Comparison of ENCODE assay signal across 11 mouse cellular contexts in the genomic region with DNA sequence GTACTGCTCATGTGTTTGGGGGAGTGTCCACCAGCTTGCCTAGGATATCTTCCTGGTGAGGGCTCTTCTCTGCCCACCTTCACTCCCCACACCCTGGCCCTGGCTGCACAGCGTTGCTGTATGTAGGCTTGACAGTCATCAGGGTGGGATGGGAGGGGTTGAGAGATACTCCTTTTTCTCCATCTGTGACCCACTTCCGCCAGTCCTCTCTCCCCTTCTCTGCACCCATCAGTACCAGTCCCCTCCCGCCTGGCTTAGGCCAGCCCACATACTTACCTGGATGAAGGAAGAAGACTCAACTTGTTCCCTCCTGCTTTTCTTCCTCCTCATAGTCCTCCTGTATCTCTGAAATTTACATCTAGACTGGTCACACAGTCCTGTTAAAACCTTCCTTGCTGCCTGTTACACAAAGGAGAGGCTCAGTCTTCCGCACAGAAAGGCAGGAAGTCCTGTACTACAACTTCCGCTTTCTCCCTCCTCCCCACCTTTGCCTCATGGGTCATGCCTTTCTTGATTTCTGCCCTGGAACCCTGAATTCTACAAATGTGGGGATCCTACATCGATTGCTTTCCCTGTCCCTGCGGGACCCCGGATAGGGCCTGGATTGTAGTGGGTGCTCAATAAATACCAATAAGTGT. TPM values are rescaled to one million over a fixed set of nuclear protein-coding genes. Genes with fewer than 3 reads are reported as not detected.
DNase-seq lines count a peak whose midpoint lies in the region; ATAC-seq and TF ChIP-seq lines count a peak whose summit lies in the region.
"Had no signal": no experiment of that assay in that cellular context is flagged by ENCODE, and none has a peak within 500 bp of the region (broad histone marks: within the 10 kb centered on the region; RNA-seq: fewer than 3 reads in every experiment).

No protein-coding gene starts in this region.

- in situ Hi-C loops in ES-E14 (cut with MboI; ENCODE audit: low sequenced_read_pairs in 2 of 2, unreplicated experiment in 2 of 2): no loop called here

- H3K4me3 ChIP-seq in liver, embryonic 15.5 days (replicated peaks): no peak overlapping the region
- H3K4me3 ChIP-seq in liver, embryonic 12.5 days: no peak overlapping the region
- H3K4me3 ChIP-seq in ES-E14 (ENCODE audit: insufficient read depth in 1 of 2, low read depth in 1 of 2, low read length in 2 of 2, poor library complexity in 1 of 2, severe bottlenecking in 1 of 2): no peak overlapping the region
- H3K4me3 ChIP-seq in hindbrain, postnatal 0 days (ENCODE audit: low read length): no peak overlapping the region
- H3K4me3 ChIP-seq in left cerebral cortex, adult 2 months: no peak overlapping the region
- H3K4me3 ChIP-seq: heart, embryonic 15.5 days; liver, embryonic 13.5 days had no signal

- 60% methylated on average over 8 of the region's 8 CpGs for WGBS in liver, embryonic 15.5 days (ENCODE audit: insufficient replicate concordance)
- WGBS in liver, embryonic 12.5 days (ENCODE audit: insufficient replicate concordance): 67% methylated on average over 8 of the region's 8 CpGs
- 85% methylated on average over 8 of the region's 8 CpGs for WGBS in hindbrain, postnatal 0 days

- no peak overlapping the region for H3K27ac ChIP-seq in liver, embryonic 15.5 days (replicated peaks)
- no peak overlapping the region for H3K27ac ChIP-seq in liver, embryonic 12.5 days
- H3K27ac ChIP-seq in ES-E14 (ENCODE audit: insufficient read depth, low read depth, low read length, poor library complexity, severe bottlenecking): no peak overlapping the region
- H3K27ac ChIP-seq in hindbrain, postnatal 0 days: 0 out of 2 replicates have a peak overlapping the region, but pooled peaks have one; percentile 7
- H3K27ac ChIP-seq in left cerebral cortex, adult 2 months: no peak overlapping the region
- H3K27ac ChIP-seq: heart, embryonic 15.5 days; liver, embryonic 13.5 days had no signal

- H3K27me3 ChIP-seq in liver, embryonic 15.5 days: no peaks in the 10 kb centered on the region
- no peaks in the 10 kb centered on the region for H3K27me3 ChIP-seq in liver, embryonic 12.5 days (replicated peaks)
- H3K27me3 ChIP-seq in hindbrain, postnatal 0 days (ENCODE audit: insufficient read depth, low read length): no peaks in the 10 kb centered on the region
- no peaks in the 10 kb centered on the region for H3K27me3 ChIP-seq in splenic B cell, adult 2 months (ENCODE audit: control insufficient read depth, insufficient read depth, low read length, poor library complexity, severe bottlenecking)
- H3K27me3 ChIP-seq: heart, embryonic 15.5 days; liver, embryonic 13.5 days had no signal

- no peak overlapping the region for H3K9ac ChIP-seq in liver, embryonic 15.5 days
- no peak overlapping the region for H3K9ac ChIP-seq in liver, embryonic 12.5 days
- H3K9ac ChIP-seq in ES-E14 (ENCODE audit: insufficient read depth, low read depth, low read length, poor library complexity, severe bottlenecking): peak overlapping the region; percentile 1; the same call in 1 of the 2 replicates
- H3K9ac ChIP-seq in hindbrain, postnatal 0 days (replicated peaks; ENCODE audit: low read length): no peak overlapping the region
- H3K9ac ChIP-seq: heart, embryonic 15.5 days; liver, embryonic 13.5 days had no signal

- H3K9me3 ChIP-seq in liver, embryonic 15.5 days (replicated peaks): no peaks in the 10 kb centered on the region
- no peaks in the 10 kb centered on the region for H3K9me3 ChIP-seq in liver, embryonic 12.5 days (replicated peaks)
- no peaks in the 10 kb centered on the region for H3K9me3 ChIP-seq in ES-E14 (ENCODE audit: control insufficient read depth, insufficient read depth, low read depth, low read length)
- H3K9me3 ChIP-seq in hindbrain, postnatal 0 days (ENCODE audit: low read length): no peaks in the 10 kb centered on the region
- H3K9me3 ChIP-seq: heart, embryonic 15.5 days; liver, embryonic 13.5 days had no signal

- no peak for TF ChIP-seq CTCF in hindbrain, postnatal 0 days (IDR thresholded peaks at IDR 0.05; ENCODE audit: low read depth)
- no peak for TF ChIP-seq CTCF in left cerebral cortex, adult 2 months (IDR thresholded peaks at IDR 0.05)

- ATAC-seq in liver, embryonic 15.5 days (ENCODE audit: insufficient read depth): no peak
- no peak for ATAC-seq in liver, embryonic 12.5 days
- ATAC-seq in hindbrain, postnatal 0 days: no peak
- ATAC-seq: forebrain, embryonic 16.5 days had no signal

- intact Hi-C loops in left cerebral cortex, adult 2 months (cut with DNase I): no loop called here

- H3K36me3 ChIP-seq in liver, embryonic 15.5 days (replicated peaks): no peaks in the 10 kb centered on the region
- no peaks in the 10 kb centered on the region for H3K36me3 ChIP-seq in liver, embryonic 12.5 days
- peaks cover 2% of the 10 kb centered on the region; the same call in 1 of the 2 replicates for H3K36me3 ChIP-seq in ES-E14 (ENCODE audit: control insufficient read depth, insufficient read depth, low read length, poor library complexity, severe bottlenecking)
- no peaks in the 10 kb centered on the region for H3K36me3 ChIP-seq in hindbrain, postnatal 0 days (ENCODE audit: insufficient read depth, low read length)
- H3K36me3 ChIP-seq in splenic B cell, adult 2 months (ENCODE audit: control insufficient read depth, insufficient read depth, low read length, poor library complexity, severe bottlenecking): no peaks in the 10 kb centered on the region; the same call in 1 of the 2 replicates
- H3K36me3 ChIP-seq: heart, embryonic 15.5 days had no signal

- peaks cover 33% of the 10 kb centered on the region for H3K4me1 ChIP-seq in liver, embryonic 15.5 days (replicated peaks)
- H3K4me1 ChIP-seq in liver, embryonic 12.5 days: peaks cover 43% of the 10 kb centered on the region
- H3K4me1 ChIP-seq in ES-E14 (ENCODE audit: control insufficient read depth in 2 of 2, insufficient read depth in 2 of 2, low read length in 2 of 2, poor library complexity in 1 of 2): peaks cover 2 to 9% of the 10 kb centered on the region in 2 experiments; a peak in 2 of 4 replicates
- peaks cover 9% of the 10 kb centered on the region for H3K4me1 ChIP-seq in hindbrain, postnatal 0 days (ENCODE audit: insufficient read depth, low read length)

- DNase-seq in ES-E14 (ENCODE audit: low read depth, low spot score): no peak
- DNase-seq in hindbrain, postnatal 0 days (ENCODE audit: low spot score): no peak
- DNase-seq in splenic B cell, adult 2 months (ENCODE audit: low read depth, low spot score): peak; percentile 67
- no peak for DNase-seq in left cerebral cortex, adult 2 months (ENCODE audit: extremely low spot score in 1 of 2, low spot score in 2 of 2)
- no peak for DNase-seq in right cerebral cortex, postnatal 4 days
- DNase-seq: kidney, postnatal 36 days; liver, embryonic 13.5 days had no signal

- peak overlapping the region; percentile 30; the same call in 1 of the 2 replicates for H3K4me2 ChIP-seq in liver, embryonic 15.5 days
- no peak overlapping the region for H3K4me2 ChIP-seq in liver, embryonic 12.5 days
- H3K4me2 ChIP-seq in hindbrain, postnatal 0 days (ENCODE audit: low read depth, low read length): no peak overlapping the region
- H3K4me2 ChIP-seq: heart, embryonic 15.5 days; liver, embryonic 13.5 days had no signal

TF ChIP-seq in ES-E14, 5 proteins besides CTCF, POLR2A, EP300 and RAD21:
- TF ChIP-seq HCFC1 (IDR thresholded peaks at IDR 0.05; ENCODE audit: borderline replicate concordance, insufficient read depth, low read length): no peak
- no peak for TF ChIP-seq ZC3H11A (IDR thresholded peaks at IDR 0.05; ENCODE audit: borderline replicate concordance, low read depth, low read length)
- no peak for TF ChIP-seq MAFK (IDR thresholded peaks at IDR 0.05; ENCODE audit: insufficient read depth, low read depth, low read length)
- TF ChIP-seq CHD2 (IDR thresholded peaks at IDR 0.05; ENCODE audit: low read depth, low read length): no peak

RNA-seq across cellular contexts. Expression of gene Ece1, which starts 21.6 kb away (rescaled TPM):
- polyA plus RNA-seq in liver, embryonic 15.5 days (2015; fragmentation: Nextera tagmentation; extraction: Ambion mirVana): 15.1 and 17.0 TPM in 2 replicates
- polyA plus RNA-seq in liver, embryonic 12.5 days (2016; fragmentation: Nextera tagmentation; extraction: Ambion mirVana): 17.8 and 18.5 TPM in 2 replicates
- total RNA-seq in ES-E14 (2012; rRNA removed): 99.2 and 131 TPM in 2 replicates
- 40.0 and 43.8 TPM in 2 replicates for total RNA-seq in hindbrain, postnatal 0 days (2014; rRNA removed)
- 23.0 and 23.4 TPM in 2 replicates for polyA plus RNA-seq in hindbrain, postnatal 0 days (2015; fragmentation: Nextera tagmentation; extraction: Ambion mirVana)
- 10 to 100 TPM; 83.7 to 98.1 TPM for total RNA-seq in left cerebral cortex, adult 2 months (2021)
